Mouse (Mus musculus): ENCODE measurements around the gene Zfp846. TPM values are rescaled to one million over a fixed set of nuclear protein-coding genes. Genes with fewer than 3 reads are reported as not detected.

Gene Zfp846
- polyA plus RNA-seq (2014; fragmentation: Nextera tagmentation; extraction: Ambion mirVana): 20.5 and 22.1 TPM in 2 replicates

- peak; percentile 99 for ATAC-seq (ENCODE audit: insufficient read depth)
- peak; percentile 23; the same call in 1 of the 2 replicates for TF ChIP-seq CTCF (IDR thresholded peaks at IDR 0.05; ENCODE audit: low read depth)
- H3K4me2 ChIP-seq: peak within 1 kb of the TSS; percentile 68
- peaks cover 4% of the 10 kb centered on the region; the same call in 1 of the 2 replicates for H3K27me3 ChIP-seq (ENCODE audit: insufficient read depth, low read length)
- no peaks in the 10 kb centered on the region; the same call in 1 of the 2 replicates for H3K9me3 ChIP-seq (ENCODE audit: low read depth, low read length)
- H3K27ac ChIP-seq (ENCODE audit: low read depth): peak within 1 kb of the TSS; percentile 36
- peaks cover 5% of the 10 kb centered on the region; the same call in 1 of the 2 replicates for H3K36me3 ChIP-seq (ENCODE audit: insufficient read depth)
- no peaks in the 10 kb centered on the region for H3K4me1 ChIP-seq (ENCODE audit: insufficient read depth)
- H3K9ac ChIP-seq: peak within 1 kb of the TSS; percentile 53
- DNase-seq: peak; percentile 97
- peak within 1 kb of the TSS; percentile 56 for H3K4me3 ChIP-seq (ENCODE audit: low read depth, low read length)
- under 1% methylated on average over 30 of the region's 30 CpGs for WGBS
These were observed at the start of gene Zfp846 for GRCm38 (mm10) chr9:20581175-20581634. Zfp846 (plus strand) TSS chr9:20581291.

GRCm38 (mm10) chr9:20534326-20534926, 46.7 kb upstream of the Zfp846 start:
- no peaks in the 10 kb centered on the region for H3K36me3 ChIP-seq (ENCODE audit: insufficient read depth)
- no peak overlapping the region for H3K4me2 ChIP-seq
- no peaks in the 10 kb centered on the region for H3K9me3 ChIP-seq (ENCODE audit: low read depth, low read length)
- no peak for ATAC-seq (ENCODE audit: insufficient read depth)
- H3K27ac ChIP-seq (ENCODE audit: low read depth): no peak overlapping the region
- no peak overlapping the region for H3K4me3 ChIP-seq (ENCODE audit: low read depth, low read length)
- TF ChIP-seq CTCF (IDR thresholded peaks at IDR 0.05; ENCODE audit: low read depth): no peak
- no peak for DNase-seq
- H3K27me3 ChIP-seq (ENCODE audit: insufficient read depth, low read length): 0 out of 2 replicates have a peak, but pooled peaks cover 3% of the 10 kb centered on the region
- H3K4me1 ChIP-seq (ENCODE audit: insufficient read depth): no peaks in the 10 kb centered on the region
- WGBS: 72% methylated on average over 8 of the region's 8 CpGs
- no peak overlapping the region for H3K9ac ChIP-seq

DNA sequence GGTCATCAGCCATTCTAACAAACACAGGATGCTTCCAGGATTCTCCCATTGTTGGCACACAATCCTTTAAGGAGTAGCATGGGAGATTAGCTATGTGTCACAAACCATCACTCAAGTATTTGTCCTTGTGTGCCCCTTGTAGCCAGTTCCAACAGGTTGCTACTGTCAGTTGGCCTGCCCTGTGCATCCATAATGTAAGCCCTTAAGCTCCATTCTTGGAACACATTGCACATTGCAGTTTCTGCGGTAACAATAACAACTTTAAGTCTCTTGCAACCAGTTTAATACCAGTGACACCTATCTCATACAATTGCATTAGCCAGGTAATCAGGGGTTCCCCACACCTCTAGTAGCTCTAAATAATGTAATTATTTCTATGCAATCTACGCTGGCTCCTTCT, 44.5 kb upstream of the Zfp846 start:
- H3K36me3 ChIP-seq (ENCODE audit: insufficient read depth): no peaks in the 10 kb centered on the region
- ATAC-seq (ENCODE audit: insufficient read depth) (no peak), DNase-seq (no peak)
- H3K4me1 ChIP-seq (ENCODE audit: insufficient read depth): no peaks in the 10 kb centered on the region
- TF ChIP-seq CTCF (IDR thresholded peaks at IDR 0.05; ENCODE audit: low read depth): no peak
- no peaks in the 10 kb centered on the region for H3K9me3 ChIP-seq (ENCODE audit: low read depth, low read length)
- no peak overlapping the region for H3K27ac ChIP-seq (ENCODE audit: low read depth)
- no peak overlapping the region for H3K4me3 ChIP-seq (ENCODE audit: low read depth, low read length)
- 87% methylated on average over 2 of the region's 2 CpGs for WGBS
- H3K27me3 ChIP-seq (ENCODE audit: insufficient read depth, low read length): 0 out of 2 replicates have a peak, but pooled peaks cover 3% of the 10 kb centered on the region
- no peak overlapping the region for H3K9ac ChIP-seq
- H3K4me2 ChIP-seq: no peak overlapping the region

DNA sequence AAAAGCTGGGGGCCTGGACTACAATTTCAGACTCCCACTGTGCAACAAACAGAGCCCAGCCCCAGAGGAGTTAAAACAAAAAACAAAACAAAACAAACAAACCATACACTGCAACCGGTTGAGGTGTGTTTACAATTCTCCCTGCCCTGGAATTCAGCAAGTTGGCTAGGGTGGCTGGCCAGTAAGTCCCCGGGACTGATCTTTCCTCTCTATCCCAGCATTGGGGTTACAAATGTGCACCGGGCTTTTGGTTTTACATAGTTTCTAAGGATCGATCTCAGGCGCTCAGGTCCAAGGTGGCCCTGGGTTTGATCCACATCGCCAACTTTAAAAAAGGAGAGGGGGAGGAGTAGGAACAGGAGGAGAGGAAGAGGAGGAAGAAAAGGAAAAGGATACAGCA, 37.6 kb upstream of the Zfp846 start:
- peak overlapping the region; percentile 92; the same call in 1 of the 2 replicates for H3K27ac ChIP-seq (ENCODE audit: low read depth)
- no peak for DNase-seq
- no peak overlapping the region for H3K9ac ChIP-seq

DNA sequence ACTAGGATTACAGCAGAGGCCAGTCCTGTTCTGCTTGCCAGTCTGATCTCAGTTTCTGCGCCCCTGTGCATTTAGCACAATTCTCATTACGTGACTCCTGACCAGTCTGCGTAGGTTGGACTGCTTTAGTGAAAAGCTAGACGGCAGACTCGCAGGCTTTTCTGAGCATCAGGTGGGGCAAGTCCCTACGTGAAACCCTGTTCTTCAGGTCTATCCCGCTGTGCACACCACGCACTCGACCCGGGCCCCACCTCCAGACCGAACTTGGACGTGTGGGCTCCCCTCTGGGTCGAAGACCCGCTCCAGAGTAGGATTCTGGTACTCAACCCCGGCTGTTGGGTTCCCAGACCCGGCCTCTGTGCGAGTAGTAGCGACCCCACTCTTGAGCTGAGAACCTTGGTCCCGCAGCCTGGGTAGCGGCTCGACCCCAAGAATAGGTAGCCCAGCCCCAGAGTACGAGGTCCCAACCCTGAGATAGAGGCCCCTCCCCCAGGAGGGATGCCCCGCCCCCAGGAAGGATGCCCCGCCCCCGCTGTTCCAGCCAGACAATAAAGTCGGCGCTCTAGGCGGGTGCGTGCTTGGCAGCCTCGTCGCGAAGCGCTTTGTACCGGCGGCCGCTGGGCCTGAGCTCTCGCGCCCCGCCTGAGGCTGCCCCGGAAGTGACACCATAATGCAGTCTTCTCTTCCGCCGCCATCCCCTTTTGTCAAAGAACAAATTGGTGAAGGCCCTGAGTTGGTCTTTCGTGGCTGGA, 36.8 kb upstream of the Zfp846 start:
- H3K9me3 ChIP-seq (ENCODE audit: low read depth, low read length): no peaks in the 10 kb centered on the region
- peak overlapping the region; percentile 55 for H3K9ac ChIP-seq
- DNase-seq: peak; percentile 92
- 3% methylated on average over 43 of the region's 43 CpGs for WGBS
- peak; percentile 97 for ATAC-seq (ENCODE audit: insufficient read depth)
- H3K27ac ChIP-seq (ENCODE audit: low read depth): peak overlapping the region; percentile 92
- no peaks in the 10 kb centered on the region for H3K36me3 ChIP-seq (ENCODE audit: insufficient read depth)
- peak overlapping the region; percentile 84 for H3K4me2 ChIP-seq
- peak; percentile 43; the same call in 1 of the 2 replicates for TF ChIP-seq CTCF (IDR thresholded peaks at IDR 0.05; ENCODE audit: low read depth)
- no peaks in the 10 kb centered on the region for H3K4me1 ChIP-seq (ENCODE audit: insufficient read depth)
- H3K4me3 ChIP-seq (ENCODE audit: low read depth, low read length): peak overlapping the region; percentile 44
- no peaks in the 10 kb centered on the region for H3K27me3 ChIP-seq (ENCODE audit: insufficient read depth, low read length)

More for the DNA sequence above, 37.6 kb upstream of the Zfp846 start:
- H3K4me3 ChIP-seq (ENCODE audit: low read depth, low read length): no peak overlapping the region
- no peak for ATAC-seq (ENCODE audit: insufficient read depth)
- no peak for TF ChIP-seq CTCF (IDR thresholded peaks at IDR 0.05; ENCODE audit: low read depth)
- H3K27me3 ChIP-seq (ENCODE audit: insufficient read depth, low read length): no peaks in the 10 kb centered on the region
- H3K4me2 ChIP-seq: peak overlapping the region; percentile 84; the same call in 1 of the 2 replicates
- H3K4me1 ChIP-seq (ENCODE audit: insufficient read depth): no peaks in the 10 kb centered on the region
- WGBS: 29% methylated on average over 6 of the region's 6 CpGs
- no peaks in the 10 kb centered on the region for H3K36me3 ChIP-seq (ENCODE audit: insufficient read depth)
- no peaks in the 10 kb centered on the region for H3K9me3 ChIP-seq (ENCODE audit: low read depth, low read length)

DNA sequence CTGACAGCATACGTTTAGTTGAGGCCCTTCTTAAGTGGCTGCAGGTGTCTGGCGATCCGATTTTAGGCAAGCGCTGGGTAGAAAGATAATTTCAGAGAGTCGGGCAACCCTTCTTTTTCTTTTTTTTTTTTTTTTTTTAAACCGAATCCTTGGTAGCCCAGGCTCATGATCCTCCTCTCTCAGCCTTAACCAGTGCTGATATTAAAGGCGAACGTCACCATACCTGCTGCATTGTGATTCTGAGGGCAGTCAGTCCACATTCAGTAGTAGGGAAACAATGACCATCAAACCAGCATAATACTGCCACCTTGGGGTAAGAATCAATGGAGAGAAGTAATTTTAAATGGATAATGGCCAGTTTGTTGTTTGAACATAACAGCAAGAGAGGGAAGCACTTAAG, 35.9 kb upstream of the Zfp846 start:
- Histone ChIP-seq H3K27me3 (ENCODE audit: insufficient read depth, low read length) (no peaks in the 10 kb centered on the region), H3K36me3 (ENCODE audit: insufficient read depth) (no peaks in the 10 kb centered on the region), H3K27ac (ENCODE audit: low read depth) (peak overlapping the region; percentile 92), H3K9ac (peak overlapping the region; percentile 55), H3K4me1 (ENCODE audit: insufficient read depth) (no peaks in the 10 kb centered on the region), H3K4me3 (ENCODE audit: low read depth, low read length) (peak overlapping the region; percentile 44), H3K9me3 (ENCODE audit: low read depth, low read length) (no peaks in the 10 kb centered on the region), H3K4me2 (peak overlapping the region; percentile 84)
- ATAC-seq (ENCODE audit: insufficient read depth) (no peak), DNase-seq (peak; percentile 77)
- WGBS: 18% methylated on average over 8 of the region's 8 CpGs
- TF ChIP-seq CTCF (IDR thresholded peaks at IDR 0.05; ENCODE audit: low read depth): peak; percentile 63

DNA sequence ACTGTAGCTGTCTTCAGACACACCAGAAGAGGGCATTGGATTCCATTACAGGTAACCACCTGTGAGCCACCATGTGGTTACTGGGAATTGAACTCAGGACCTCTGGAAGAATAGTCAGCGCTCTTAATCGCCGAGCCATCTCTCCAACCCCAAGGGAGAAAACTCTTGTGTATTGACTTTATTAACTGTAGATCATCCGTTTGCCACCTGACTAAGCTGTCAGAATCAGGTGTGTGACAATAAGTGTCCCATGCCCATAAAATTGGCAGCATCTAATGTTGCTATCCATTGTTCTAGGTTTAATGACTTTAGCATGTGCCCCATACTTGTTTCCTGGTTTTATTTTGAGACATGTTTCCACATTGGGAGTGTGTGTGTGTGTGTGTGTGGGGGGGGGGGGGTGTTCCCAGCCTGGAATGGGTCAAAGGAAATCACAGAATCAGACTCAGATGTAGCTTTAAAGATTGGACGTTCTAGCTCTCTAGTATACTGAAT, 29.3 kb upstream of the Zfp846 start:
- no peak overlapping the region for H3K27ac ChIP-seq (ENCODE audit: low read depth)

More for the DNA sequence above, 29.3 kb upstream of the Zfp846 start:
- 56% methylated on average over 5 of the region's 5 CpGs for WGBS
- DNase-seq (no peak), ATAC-seq (ENCODE audit: insufficient read depth) (no peak)
- H3K9me3 ChIP-seq (ENCODE audit: low read depth, low read length): no peaks in the 10 kb centered on the region
- no peak overlapping the region for H3K4me3 ChIP-seq (ENCODE audit: low read depth, low read length)
- no peak overlapping the region for H3K4me2 ChIP-seq
- TF ChIP-seq CTCF (IDR thresholded peaks at IDR 0.05; ENCODE audit: low read depth): no peak
- H3K36me3 ChIP-seq (ENCODE audit: insufficient read depth): no peaks in the 10 kb centered on the region
- no peak overlapping the region for H3K9ac ChIP-seq
- H3K4me1 ChIP-seq (ENCODE audit: insufficient read depth): no peaks in the 10 kb centered on the region
- H3K27me3 ChIP-seq (ENCODE audit: insufficient read depth, low read length): no peaks in the 10 kb centered on the region

Data from lung, embryonic 14.5 days (tissue).